Mouse (Mus musculus): ENCODE measurements at regions not wholly inside any gene's neighbourhood (a gene's known extent, or its start where the extent isn't known, plus 50 kb on each side); places are given as distances from the start of the nearest gene placed in this dataset.

DNA sequence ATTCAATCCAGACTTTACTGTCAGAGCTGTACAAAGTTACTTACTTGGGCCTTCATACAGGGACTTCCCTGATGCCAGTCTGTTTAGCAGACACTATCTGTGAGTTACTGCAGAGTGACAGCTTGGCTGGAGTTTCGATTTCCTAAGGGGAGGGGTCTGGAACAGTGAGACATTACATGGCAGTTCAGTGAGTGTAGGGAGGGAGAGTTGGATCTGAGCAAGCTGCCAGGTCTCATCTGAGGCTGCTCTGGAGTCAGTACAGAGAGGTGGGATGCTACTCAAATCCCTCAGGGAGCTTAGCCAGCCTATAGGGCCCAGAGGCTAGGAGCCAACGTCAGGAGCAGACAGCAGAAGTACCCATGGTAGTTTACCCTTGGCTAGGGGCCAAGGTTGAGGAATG is 1329.8 kb upstream of the Nr2f1 start:
- TF ChIP-seq CTCF (IDR thresholded peaks at IDR 0.05; ENCODE audit: low read depth), result no peak
- 25% methylated on average over 2 of the region's 2 CpGs for WGBS
- no peaks in the 10 kb centered on the region for H3K4me1 ChIP-seq (ENCODE audit: insufficient read depth)
- no peaks in the 10 kb centered on the region for H3K27me3 ChIP-seq (ENCODE audit: insufficient read depth, low read length)
- no peak overlapping the region for H3K4me2 ChIP-seq
- H3K4me3 ChIP-seq (ENCODE audit: low read depth, low read length), result no peak overlapping the region
- H3K27ac ChIP-seq (ENCODE audit: low read depth), result no peak overlapping the region
- H3K9me3 ChIP-seq (ENCODE audit: low read depth, low read length), result no peaks in the 10 kb centered on the region
- DNase-seq (peak; percentile 15), ATAC-seq (ENCODE audit: insufficient read depth) (peak; percentile 62; the same call in 1 of the 2 replicates)
- no peak overlapping the region for H3K9ac ChIP-seq
- no peaks in the 10 kb centered on the region for H3K36me3 ChIP-seq (ENCODE audit: insufficient read depth)

- Histone ChIP-seq H3K4me1 (ENCODE audit: insufficient read depth) (no peaks in the 10 kb centered on the region), H3K27me3 (ENCODE audit: insufficient read depth, low read length) (no peaks in the 10 kb centered on the region), H3K9ac (no peak overlapping the region), H3K36me3 (ENCODE audit: insufficient read depth) (no peaks in the 10 kb centered on the region), H3K4me2 (no peak overlapping the region), H3K9me3 (ENCODE audit: low read depth, low read length) (no peaks in the 10 kb centered on the region), H3K27ac (ENCODE audit: low read depth) (no peak overlapping the region), H3K4me3 (ENCODE audit: low read depth, low read length) (no peak overlapping the region)
- TF ChIP-seq CTCF (IDR thresholded peaks at IDR 0.05; ENCODE audit: low read depth), result no peak
- DNase-seq (peak; percentile 4), ATAC-seq (ENCODE audit: insufficient read depth) (no peak)
- 8% methylated on average over 2 of the region's 2 CpGs for WGBS
Observed at GRCm38 (mm10) chr13:79550711-79551110, 1332.5 kb upstream of the Arrdc3 start.

DNA sequence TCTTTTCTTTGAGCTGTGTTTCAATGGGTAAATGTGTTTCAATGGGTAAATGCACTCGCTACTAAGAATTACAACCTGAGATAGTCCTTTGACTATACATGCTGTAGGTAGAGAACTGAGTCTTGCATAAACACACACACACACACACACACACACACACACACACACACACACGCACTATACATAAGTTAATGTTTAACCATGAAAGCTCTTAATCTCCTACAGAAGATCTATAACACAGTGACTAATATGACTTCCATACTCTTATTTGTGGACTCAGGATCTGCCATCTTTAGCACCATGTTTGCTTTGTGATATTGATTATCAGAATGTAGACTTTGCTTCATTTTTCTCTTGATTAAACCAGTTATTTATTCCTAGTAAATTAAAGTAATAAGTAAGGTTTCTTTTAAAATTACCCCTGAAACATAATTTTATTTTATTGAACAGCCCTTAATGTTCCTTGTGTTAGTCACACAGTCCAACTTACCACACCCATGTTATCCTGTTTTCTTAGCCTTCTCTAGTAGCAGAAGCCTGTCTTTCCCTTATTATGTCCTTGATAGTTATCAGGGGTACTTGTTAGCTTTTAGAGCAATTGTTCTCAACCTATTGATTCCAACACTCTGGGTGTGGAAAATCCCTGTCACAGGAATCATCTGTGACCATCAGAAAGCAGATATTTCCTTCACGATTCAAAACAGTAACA is 1327.5 kb upstream of the Arrdc3 start:
- H3K27me3 ChIP-seq (ENCODE audit: insufficient read depth, low read length), result no peaks in the 10 kb centered on the region
- 86% methylated on average over 3 of the region's 3 CpGs for WGBS
- H3K4me3 ChIP-seq (ENCODE audit: low read depth, low read length), result no peak overlapping the region
- H3K9ac ChIP-seq, result no peak overlapping the region
- no peak for TF ChIP-seq CTCF (IDR thresholded peaks at IDR 0.05; ENCODE audit: low read depth)
- H3K36me3 ChIP-seq (ENCODE audit: insufficient read depth), result no peaks in the 10 kb centered on the region
- no peaks in the 10 kb centered on the region for H3K9me3 ChIP-seq (ENCODE audit: low read depth, low read length)
- no peak overlapping the region for H3K4me2 ChIP-seq
- no peak overlapping the region for H3K27ac ChIP-seq (ENCODE audit: low read depth)
- no peaks in the 10 kb centered on the region for H3K4me1 ChIP-seq (ENCODE audit: insufficient read depth)
- ATAC-seq (ENCODE audit: insufficient read depth), result no peak
- DNase-seq, result no peak
